Mouse (Mus musculus) CD8-positive naive resting alpha-beta T cell, adult 2 months (primary cell): Measurements from ENCODE around the gene Tigit.
A peak's percentile ranks its signal among the peaks of the same experiment; 100 is the strongest.

ENCODE experiments used
- DNase-seq, 2 experiments: peaks; one replicate each; pipeline ENCODE4 v3.0.0; 2022; ENCODE audit warnings: low read depth in 2 of 2, low spot score in 2 of 2

The Tigit gene

GRCm38 (mm10) chr16:43620359-43620758 lies 43.6 kb downstream of the Tigit start:
- peak in 1 of 2 experiments; percentile 2 for DNase-seq

GRCm38 (mm10) chr16:43619277-43619676 lies 44.7 kb downstream of the Tigit start:
- no peak for DNase-seq

- no peak for DNase-seq
Measured at GRCm38 (mm10) chr16:43618286-43618685, 45.7 kb downstream of the Tigit start.

- no peak for DNase-seq
Measured at GRCm38 (mm10) chr16:43617346-43617745, 46.6 kb downstream of the Tigit start.

GRCm38 (mm10) chr16:43616348-43616747 lies 47.6 kb downstream of the Tigit start:
- no peak for DNase-seq

- no peak for DNase-seq
Measured at GRCm38 (mm10) chr16:43610375-43610774, 53.6 kb downstream of the Tigit start.

GRCm38 (mm10) chr16:43608066-43608465 lies 55.9 kb downstream of the Tigit start:
- DNase-seq = no peak

GRCm38 (mm10) chr16:43607086-43607485 lies 56.9 kb downstream of the Tigit start:
- no peak for DNase-seq

GRCm38 (mm10) chr16:43604399-43605013 lies 59.4 kb downstream of the Tigit start:
- no peak for DNase-seq

GRCm38 (mm10) chr16:43603591-43604141 lies 60.3 kb downstream of the Tigit start:
- no peak for DNase-seq

- no peak for DNase-seq
Measured at GRCm38 (mm10) chr16:43602573-43602972, 61.4 kb downstream of the Tigit start.

GRCm38 (mm10) chr16:43599707-43600106 lies 64.2 kb downstream of the Tigit start:
- DNase-seq = no peak
